Mouse (Mus musculus) adrenal gland, postnatal 10 days (tissue): ENCODE measurements around the gene Fam217b. TPM values are rescaled to one million over a fixed set of nuclear protein-coding genes. Genes with fewer than 3 reads are reported as not detected.
A peak's percentile ranks its signal among the peaks of the same experiment; 100 is the strongest.

Experiments used
- DNase-seq: peaks from one replicate; pipeline ENCODE4 v3.0.0; 2021; ENCODE audit warnings: mixed read lengths
- long read RNA-seq, 2 experiments: library from polyadenylated mRNA; stranded (forward); transcript quantifications; one replicate each; pipeline ENCODE4 v2.0.0; 2021
- total RNA-seq, 2 experiments: library from RNA; stranded (reverse); gene quantifications; 2 replicates each; pipeline ENCODE4 v1.2.3; 2021

Fam217b gene
- 1 to 10 TPM; 7.8 to 8.8 TPM for total RNA-seq
- long read RNA-seq, experiment 1, partial matches to known transcripts, result 1 of 2 reads
- long read RNA-seq, experiment 1, other reads (novel, unspliced or antisense), result 1 of 2 reads
- long read RNA-seq, experiment 2, full-length matches to known transcripts, result 3 of 6 reads
- long read RNA-seq, experiment 2, partial matches to known transcripts, result 0 of 6 reads
- long read RNA-seq, experiment 2, other reads (novel, unspliced or antisense), result 3 of 6 reads

GRCm38 (mm10) chr2:178414261-178415149 lies at the start of gene Fam217b, which contains the start of gene Ppp1r3d:
TSS of gene Fam217b (plus strand) at chr2:178414524.
TSS of gene Ppp1r3d (minus strand) at chr2:178414472.
- peak; percentile 82 for DNase-seq

- no peak for DNase-seq
These were observed 7.1 kb upstream of the Fam217b start, which contains the start of gene Sycp2 for GRCm38 (mm10) chr2:178407053-178407815. TSS of gene Sycp2 (minus strand) at chr2:178407685.

- no peak for DNase-seq
These were observed 5.3 kb upstream of the Fam217b start for GRCm38 (mm10) chr2:178409024-178409423.

GRCm38 (mm10) chr2:178410286-178410685 lies 4.0 kb upstream of the Fam217b start:
- DNase-seq, result peak; percentile 53

GRCm38 (mm10) chr2:178412598-178412997 lies 1.7 kb upstream of the Fam217b start:
- peak; percentile 43 for DNase-seq

GRCm38 (mm10) chr2:178413081-178413480 lies 1.2 kb upstream of the Fam217b start:
- DNase-seq, result no peak

GRCm38 (mm10) chr2:178413481-178414260 lies 653 bp upstream of the Fam217b start:
- DNase-seq, result peak; percentile 29

- DNase-seq, result no peak
These were observed 775 bp downstream of the Fam217b start for GRCm38 (mm10) chr2:178415150-178415448.

GRCm38 (mm10) chr2:178416427-178416826 lies 2.1 kb downstream of the Fam217b start:
- no peak for DNase-seq

- DNase-seq, result no peak
These were observed 2.6 kb downstream of the Fam217b start for GRCm38 (mm10) chr2:178416970-178417369.

- DNase-seq, result no peak
These were observed 6.3 kb downstream of the Fam217b start for GRCm38 (mm10) chr2:178420576-178420975.

GRCm38 (mm10) chr2:178421603-178422002 lies 7.3 kb downstream of the Fam217b start:
- DNase-seq, result no peak

- DNase-seq, result no peak
These were observed 7.9 kb downstream of the Fam217b start for GRCm38 (mm10) chr2:178422186-178422585.

GRCm38 (mm10) chr2:178423223-178423622 lies 8.9 kb downstream of the Fam217b start:
- DNase-seq, result no peak

GRCm38 (mm10) chr2:178426229-178426628 lies 11.9 kb downstream of the Fam217b start:
- DNase-seq, result no peak

- DNase-seq, result no peak
These were observed 12.9 kb downstream of the Fam217b start for GRCm38 (mm10) chr2:178427181-178427580.

- DNase-seq, result no peak
These were observed 13.9 kb downstream of the Fam217b start for GRCm38 (mm10) chr2:178428183-178428582.

- DNase-seq, result no peak
These were observed 14.4 kb downstream of the Fam217b start for GRCm38 (mm10) chr2:178428676-178429075.

GRCm38 (mm10) chr2:178429426-178429825 lies 15.1 kb downstream of the Fam217b start:
- DNase-seq, result no peak

- DNase-seq, result no peak
These were observed 15.9 kb downstream of the Fam217b start, which contains the start of gene Cdh26 for GRCm38 (mm10) chr2:178430231-178430630. TSS of gene Cdh26 (plus strand) at chr2:178430531.

GRCm38 (mm10) chr2:178433495-178433894 lies 19.2 kb downstream of the Fam217b start:
- no peak for DNase-seq

- DNase-seq, result no peak
These were observed 19.6 kb downstream of the Fam217b start for GRCm38 (mm10) chr2:178433903-178434302.
